Mouse (Mus musculus): Measurements from ENCODE around the gene Zeb2. TPM values are rescaled to one million over a fixed set of nuclear protein-coding genes. Genes with fewer than 3 reads are reported as not detected.

Zeb2 gene
- polyA plus RNA-seq, 1 experiment from 2014 or later, result 20.9 TPM

DNA sequence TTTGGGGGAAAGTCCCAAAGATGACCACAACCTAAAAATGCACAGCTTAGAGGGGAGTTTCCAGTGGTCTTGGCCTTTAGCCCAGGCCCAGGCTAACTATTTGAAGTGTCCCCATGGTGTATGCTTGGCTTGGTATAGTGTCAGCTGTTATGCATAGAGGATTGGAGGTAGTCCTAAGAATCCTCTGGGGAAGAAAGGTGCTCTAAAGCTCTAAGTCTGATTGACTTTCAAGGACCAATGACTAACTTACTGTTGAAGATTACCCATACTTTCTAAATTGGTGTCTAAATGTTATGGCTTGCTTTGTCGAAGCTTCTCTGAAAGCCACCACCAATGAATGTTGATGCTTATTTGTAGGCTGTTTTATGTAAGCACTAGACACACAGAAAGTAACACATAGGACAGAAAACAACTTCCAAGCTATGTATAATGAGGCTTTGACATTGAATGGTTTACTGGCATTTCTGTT, 159.8 kb downstream of the Zeb2 start:
- DNase-seq (ENCODE audit: low spot score), result no peak
- no peak overlapping the region for H3K4me3 ChIP-seq
- H3K4me1 ChIP-seq, result peaks cover 10% of the 10 kb centered on the region
- H3K27ac ChIP-seq (replicated peaks), result no peak overlapping the region
- H3K9me3 ChIP-seq, result no peaks in the 10 kb centered on the region
- WGBS, result 92% methylated on average over 1 of the region's 1 CpGs
- no peaks in the 10 kb centered on the region for H3K27me3 ChIP-seq (replicated peaks; ENCODE audit: low read depth, poor library complexity, severe bottlenecking)
- no peaks in the 10 kb centered on the region for H3K36me3 ChIP-seq (replicated peaks)

DNA sequence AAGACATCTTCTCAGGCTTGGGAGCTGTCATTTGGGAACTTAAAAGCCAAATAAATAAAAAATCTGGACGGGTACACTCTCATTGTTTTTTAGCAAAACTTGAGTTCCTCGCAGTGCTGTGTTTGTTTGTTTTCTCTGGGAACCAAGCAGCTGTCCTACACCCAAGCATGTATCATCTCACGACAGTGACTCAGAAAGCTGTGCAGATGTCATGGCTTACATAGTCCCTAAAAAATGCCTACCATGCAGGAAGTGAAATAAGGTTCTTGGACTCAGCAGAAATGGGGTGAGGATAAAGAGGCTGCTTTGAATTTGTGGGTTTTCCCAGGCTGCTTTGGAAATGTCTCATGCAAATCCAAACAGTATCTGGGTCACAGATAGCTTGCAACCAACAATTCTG, 161.0 kb downstream of the Zeb2 start:
- H3K27ac ChIP-seq (replicated peaks), result no peak overlapping the region
- no peaks in the 10 kb centered on the region for H3K36me3 ChIP-seq (replicated peaks)
- H3K4me1 ChIP-seq, result peaks cover 16% of the 10 kb centered on the region
- DNase-seq (ENCODE audit: low spot score), result no peak
- H3K9me3 ChIP-seq, result no peaks in the 10 kb centered on the region
- WGBS, result 63% methylated on average over 3 of the region's 3 CpGs
- no peaks in the 10 kb centered on the region for H3K27me3 ChIP-seq (replicated peaks; ENCODE audit: low read depth, poor library complexity, severe bottlenecking)
- no peak overlapping the region for H3K4me3 ChIP-seq

DNA sequence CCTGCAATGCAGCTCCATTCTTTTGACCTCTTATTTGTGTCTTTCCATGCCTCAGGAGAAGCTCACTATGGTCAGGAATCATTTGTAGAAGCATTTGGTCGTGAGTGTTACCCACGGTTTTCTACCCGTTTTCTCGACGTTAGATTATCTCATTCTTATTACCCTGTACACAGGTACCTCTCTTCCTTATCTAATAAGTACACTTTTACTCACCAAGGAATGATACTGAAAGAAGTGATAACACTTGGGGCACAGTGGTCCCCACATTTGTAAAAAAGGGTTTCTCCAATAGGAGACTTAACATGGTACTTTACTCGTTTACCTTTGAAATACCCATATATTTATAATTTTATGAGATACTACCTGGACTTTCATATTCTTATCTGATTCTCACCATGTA, 161.7 kb downstream of the Zeb2 start:
- Histone ChIP-seq H3K36me3 (replicated peaks) (no peaks in the 10 kb centered on the region), H3K9me3 (no peaks in the 10 kb centered on the region), H3K4me1 (peaks cover 16% of the 10 kb centered on the region), H3K27ac (replicated peaks) (no peak overlapping the region), H3K27me3 (replicated peaks; ENCODE audit: low read depth, poor library complexity, severe bottlenecking) (no peaks in the 10 kb centered on the region), H3K4me3 (no peak overlapping the region)
- no peak for DNase-seq (ENCODE audit: low spot score)
- 91% methylated on average over 6 of the region's 6 CpGs for WGBS

- Histone ChIP-seq H3K27ac (replicated peaks) (no peak overlapping the region), H3K27me3 (replicated peaks; ENCODE audit: low read depth, poor library complexity, severe bottlenecking) (no peaks in the 10 kb centered on the region), H3K4me1 (peaks cover 16% of the 10 kb centered on the region), H3K4me3 (no peak overlapping the region), H3K36me3 (replicated peaks) (no peaks in the 10 kb centered on the region), H3K9me3 (no peaks in the 10 kb centered on the region)
- DNase-seq (ENCODE audit: low spot score), result no peak
- 82% methylated on average over 1 of the region's 1 CpGs for WGBS
Measured at GRCm38 (mm10) chr2:44954180-44954579, 163.0 kb downstream of the Zeb2 start.

DNA sequence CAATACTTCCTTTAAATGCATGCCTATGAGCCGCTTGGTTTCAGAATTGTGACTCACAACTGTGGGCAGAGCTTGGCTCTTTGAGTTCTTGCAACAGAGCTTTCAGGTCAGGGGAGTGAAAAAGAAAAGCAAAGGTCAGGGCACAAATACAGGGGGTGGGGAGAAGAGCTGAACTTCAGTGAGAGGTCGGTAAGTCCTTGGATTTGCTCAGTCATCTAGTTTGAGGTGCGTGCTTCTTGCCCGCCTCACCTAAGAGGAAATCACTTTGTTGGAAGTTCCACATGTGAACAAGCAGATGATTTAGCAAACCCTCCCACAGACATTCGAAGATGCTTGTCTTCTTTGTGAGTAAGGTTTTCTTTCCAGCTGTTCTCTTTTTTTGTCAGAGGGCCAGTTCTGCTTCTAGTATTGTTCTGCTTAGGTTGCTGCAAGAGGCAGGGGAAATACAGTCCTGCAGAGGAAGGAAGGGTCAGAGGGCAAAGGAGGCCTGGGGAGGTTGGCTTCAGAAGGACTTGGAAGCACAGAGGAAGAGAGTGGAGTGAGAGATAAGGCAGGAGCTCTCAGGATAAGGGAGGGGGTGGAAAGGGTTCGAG, 164.3 kb downstream of the Zeb2 start:
- 25% methylated on average over 6 of the region's 6 CpGs for WGBS
- Histone ChIP-seq H3K27me3 (replicated peaks; ENCODE audit: low read depth, poor library complexity, severe bottlenecking) (no peaks in the 10 kb centered on the region), H3K4me3 (no peak overlapping the region), H3K9me3 (no peaks in the 10 kb centered on the region), H3K27ac (replicated peaks) (0 out of 2 replicates have a peak overlapping the region, but pooled peaks have one; percentile 31), H3K36me3 (replicated peaks) (no peaks in the 10 kb centered on the region), H3K4me1 (peaks cover 16% of the 10 kb centered on the region)
- peak; percentile 22 for DNase-seq (ENCODE audit: low spot score)

DNA sequence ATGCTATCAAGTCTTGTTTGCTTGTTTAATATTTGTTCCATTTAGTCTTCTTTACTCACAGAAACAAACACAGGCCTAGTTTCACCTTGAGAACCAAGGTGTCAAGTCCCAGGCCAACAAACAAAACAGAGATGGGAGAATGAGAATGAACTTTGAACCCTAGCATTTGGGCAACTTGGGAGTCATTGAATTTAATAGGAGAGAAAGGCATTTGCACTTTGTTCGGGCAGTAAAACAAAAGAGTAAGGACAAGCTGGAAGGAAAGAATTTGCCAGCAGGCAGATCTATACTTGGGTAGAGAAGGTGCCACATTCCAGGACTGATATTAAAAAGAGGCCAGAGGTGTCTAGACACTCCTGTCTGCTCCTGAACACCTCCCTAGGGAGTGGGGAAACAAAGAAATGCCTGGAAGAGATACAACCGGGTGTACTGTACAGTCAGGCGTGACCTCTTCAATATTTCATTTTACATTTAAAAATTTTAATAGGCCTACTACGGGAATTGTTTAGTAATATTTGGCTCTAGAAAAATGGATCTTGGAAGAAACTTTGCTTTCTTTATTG, 165.5 kb downstream of the Zeb2 start:
- Histone ChIP-seq H3K27ac (replicated peaks) (no peak overlapping the region), H3K4me3 (no peak overlapping the region), H3K27me3 (replicated peaks; ENCODE audit: low read depth, poor library complexity, severe bottlenecking) (no peaks in the 10 kb centered on the region), H3K36me3 (replicated peaks) (no peaks in the 10 kb centered on the region), H3K4me1 (peaks cover 16% of the 10 kb centered on the region), H3K9me3 (no peaks in the 10 kb centered on the region)
- DNase-seq (ENCODE audit: low spot score), result no peak
- 72% methylated on average over 4 of the region's 4 CpGs for WGBS

DNA sequence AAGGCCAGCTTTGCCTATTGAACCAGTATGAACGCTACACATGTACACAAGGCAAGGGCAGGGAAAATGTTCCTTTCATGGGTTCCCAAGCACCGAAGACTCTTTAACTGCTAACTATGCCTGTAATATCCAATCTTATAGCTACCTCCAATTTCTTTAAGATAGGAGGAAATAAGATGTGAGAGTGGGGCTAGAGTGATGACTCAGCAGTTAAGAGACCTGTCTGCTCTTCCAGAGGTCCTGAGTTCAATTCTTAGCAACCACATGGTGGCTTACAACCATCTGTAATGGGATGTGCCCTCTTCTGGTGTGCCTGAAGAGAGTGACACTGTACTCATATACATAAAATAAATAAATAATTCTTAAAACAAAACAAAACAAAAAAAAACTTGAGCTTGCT, 172.5 kb downstream of the Zeb2 start:
- DNase-seq (ENCODE audit: low spot score), result no peak
- Histone ChIP-seq H3K4me1 (no peaks in the 10 kb centered on the region), H3K36me3 (replicated peaks) (no peaks in the 10 kb centered on the region), H3K27me3 (replicated peaks; ENCODE audit: low read depth, poor library complexity, severe bottlenecking) (no peaks in the 10 kb centered on the region), H3K4me3 (no peak overlapping the region), H3K9me3 (no peaks in the 10 kb centered on the region), H3K27ac (replicated peaks) (no peak overlapping the region)
- 96% methylated on average over 2 of the region's 2 CpGs for WGBS

Small RNA genes lying within 50 kb of the gene (microRNA-seq; reads per million reads assigned to microRNA genes)
- not detected for gene Mir5129

Other genes with a start within 250 kb of the Zeb2 start
- 8.4 and 9.2 TPM in 2 replicates for gene Gtdc1, start 189.7 kb downstream of the Zeb2 start, polyA plus RNA-seq (2016; fragmentation: Nextera tagmentation; extraction: Ambion mirVana)

All from embryonic facial prominence, embryonic 10.5 days (tissue).